Mouse (Mus musculus) midbrain, embryonic 11.5 days (tissue): Measurements from ENCODE around the gene Tpi1. TPM values are rescaled to one million over a fixed set of nuclear protein-coding genes. Genes with fewer than 3 reads are reported as not detected.

Experiments
- ATAC-seq: fragments of 200-750 bp; cut with Nextera tagmentation; 2 replicates; pipeline ENCODE4 v1.8.0; 2017; ENCODE audit warnings: moderate TSS enrichment, moderate library complexity; ENCODE audit not compliant: low FRiP score
- DNase-seq: peaks from one replicate; pipeline ENCODE4 v3.0.0; 2015; ENCODE audit warnings: low spot score; ENCODE audit errors: missing footprints
- H3K27ac ChIP-seq: fragments of 300-500 bp; sonication (generic); 2 replicates; pipeline ENCODE4 v1.5.1; 2014; ENCODE audit warnings: low read depth, low read length
- H3K27me3 ChIP-seq: fragments of 300-500 bp; sonication (generic); 2 replicates; pipeline ENCODE4 v1.6.1; 2014; ENCODE audit warnings: mild to moderate bottlenecking, low read length, moderate library complexity, mixed read lengths; ENCODE audit not compliant: control insufficient read depth, insufficient read depth
- H3K36me3 ChIP-seq: fragments of 300-500 bp; sonication (generic); 2 replicates; pipeline ENCODE4 v1.6.1; 2014; ENCODE audit warnings: mild to moderate bottlenecking, low read length, moderate library complexity, mixed read lengths; ENCODE audit not compliant: control insufficient read depth, insufficient read depth
- H3K4me1 ChIP-seq: fragments of 300-500 bp; sonication (generic); 2 replicates; pipeline ENCODE4 v1.6.1; 2014; ENCODE audit warnings: low read length; ENCODE audit not compliant: control insufficient read depth, insufficient read depth
- H3K4me2 ChIP-seq: fragments of 300-500 bp; sonication (generic); 2 replicates; pipeline ENCODE4 v1.6.1; 2014; ENCODE audit warnings: mild to moderate bottlenecking, moderate library complexity
- H3K4me3 ChIP-seq: fragments of 300-500 bp; sonication (generic); 2 replicates; pipeline ENCODE4 v1.5.1; 2014; ENCODE audit warnings: low read depth, low read length
- H3K9ac ChIP-seq: fragments of 300-500 bp; sonication (generic); 2 replicates; pipeline ENCODE4 v1.6.1; 2014; ENCODE audit warnings: low read length
- H3K9me3 ChIP-seq: fragments of 300-500 bp; sonication (generic); 2 replicates; pipeline ENCODE4 v1.6.1; 2016; ENCODE audit warnings: low read length; ENCODE audit not compliant: control insufficient read depth
- WGBS: fragments of 180-500 bp; shearing (Covaris S2); extraction: QIAGEN DNeasy Blood & Tissue Kit; methylation state at CpG from one replicate; pipeline ENCODE4 v1.1.7; 2014; 5-methylcytosine and 5-hydroxymethylcytosine counted together
- polyA plus RNA-seq: library from polyadenylated mRNA; unstranded; fragments of >200 nt; fragmentation: Nextera tagmentation; extraction: Ambion mirVana; gene quantifications from 2 replicates; pipeline ENCODE4 v1.2.1, GENCODE M21; 2014

Tpi1 gene
- 619 and 639 TPM in 2 replicates for polyA plus RNA-seq

DNA sequence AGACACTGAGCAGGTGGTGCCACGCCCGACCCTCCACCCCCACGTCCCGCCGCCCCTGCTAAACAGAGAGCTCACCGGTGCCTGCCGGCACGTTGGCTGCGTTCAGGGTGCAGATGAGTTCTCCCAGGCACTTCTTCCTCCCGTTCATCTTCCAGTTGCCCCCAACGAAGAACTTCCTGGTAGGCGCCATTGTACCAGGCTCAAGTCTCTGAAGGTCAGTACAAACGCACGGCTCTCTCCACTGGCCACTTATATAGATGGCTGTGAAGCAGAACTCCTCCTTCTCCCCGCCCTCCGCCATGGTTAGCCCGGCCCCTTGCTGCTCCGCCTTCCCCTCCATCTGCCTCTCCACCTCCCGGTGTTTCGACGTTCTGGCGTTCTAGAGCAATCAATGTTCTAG is at the start of gene Tpi1:
Tpi1 (minus strand) TSS at position 364 of the 400 bp plus-strand sequence.
- peak within 1 kb of the TSS; percentile 84 for H3K9ac ChIP-seq
- H3K9me3 ChIP-seq, result no peaks in the 10 kb centered on the region
- DNase-seq (peak; percentile 97), ATAC-seq (peak; percentile 85)
- H3K4me2 ChIP-seq, result peak within 1 kb of the TSS; percentile 84
- H3K4me3 ChIP-seq, result peak within 1 kb of the TSS; percentile 76
- H3K27ac ChIP-seq, result peak within 1 kb of the TSS; percentile 67
- WGBS, result under 1% methylated on average over 22 of the region's 22 CpGs
- peaks cover 27% of the 10 kb centered on the region for H3K4me1 ChIP-seq
- H3K27me3 ChIP-seq, result no peaks in the 10 kb centered on the region
- H3K36me3 ChIP-seq, result peaks cover 23% of the 10 kb centered on the region

DNA sequence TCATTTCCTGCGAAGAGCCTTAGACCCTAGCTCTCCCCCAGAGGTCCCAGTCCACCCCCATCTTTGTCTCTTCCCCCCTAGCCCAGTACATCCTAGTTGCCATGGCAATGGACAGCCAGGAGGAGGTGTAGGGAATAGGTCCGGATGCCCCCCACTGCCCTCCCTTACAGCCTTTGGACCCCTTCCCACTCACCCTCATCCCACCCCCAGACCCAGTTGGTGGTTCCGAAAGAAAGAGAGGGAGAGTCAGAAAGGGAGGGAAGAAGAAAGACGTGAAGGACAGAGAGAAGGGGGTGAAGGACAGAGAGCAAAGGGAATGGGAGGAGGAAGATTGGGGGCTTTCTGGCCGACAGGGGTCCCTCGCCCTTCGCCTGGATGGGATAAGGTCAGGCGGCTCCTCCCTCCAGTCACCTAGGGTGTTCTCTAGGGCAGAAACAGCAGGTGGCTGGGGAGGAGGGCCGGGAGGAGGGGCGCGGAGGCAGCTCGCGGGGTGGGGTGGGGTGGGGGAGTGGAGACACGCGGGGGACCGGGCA is 49.1 kb upstream of the Tpi1 start:
- peak overlapping the region; percentile 82 for H3K9ac ChIP-seq
- peak overlapping the region; percentile 85 for H3K4me2 ChIP-seq
- H3K4me1 ChIP-seq, result peaks cover 29% of the 10 kb centered on the region
- DNase-seq, result no peak
- peak; percentile 45; the same call in 1 of the 2 replicates for ATAC-seq
- 2% methylated on average over 16 of the region's 16 CpGs for WGBS
- H3K27me3 ChIP-seq, result peaks cover 5% of the 10 kb centered on the region; the same call in 1 of the 2 replicates
- no peaks in the 10 kb centered on the region for H3K9me3 ChIP-seq
- H3K36me3 ChIP-seq, result no peaks in the 10 kb centered on the region
- peak overlapping the region; percentile 53 for H3K4me3 ChIP-seq
- H3K27ac ChIP-seq, result peak overlapping the region; percentile 67

DNA sequence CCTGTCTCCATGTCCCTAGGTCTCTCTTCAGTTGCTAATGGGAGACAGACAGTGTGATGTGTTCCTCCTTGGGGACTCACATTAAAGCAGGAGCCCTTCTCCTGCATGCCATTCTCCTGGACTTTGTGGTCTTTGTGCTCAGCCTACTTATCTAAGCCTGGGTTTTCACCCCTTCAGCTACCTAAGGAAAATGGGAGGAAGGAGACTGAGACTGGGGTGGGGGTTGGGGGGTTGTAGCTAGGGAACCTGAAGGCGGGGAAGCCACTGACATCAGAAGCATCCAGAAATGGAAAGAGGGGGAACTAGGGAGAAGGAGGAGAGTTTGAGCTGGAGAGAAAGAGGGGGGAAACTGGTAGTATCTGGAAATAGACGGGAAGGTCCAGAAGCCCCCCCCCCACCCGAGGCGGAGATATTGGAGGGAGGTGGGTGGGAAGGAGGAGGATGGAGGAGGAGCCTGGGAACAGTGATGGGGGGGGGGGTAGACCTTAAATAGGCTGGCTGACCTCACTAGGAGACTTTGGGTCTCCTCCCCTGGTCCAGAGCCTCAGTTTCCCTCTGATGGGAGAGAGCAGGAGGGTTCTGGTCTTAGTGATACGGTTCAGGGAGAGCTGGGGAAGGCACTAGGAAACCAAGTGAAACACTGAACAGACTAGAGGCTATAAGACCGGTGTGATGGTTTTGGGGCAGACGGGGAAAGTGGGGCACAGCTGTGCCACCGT is 48.5 kb upstream of the Tpi1 start:
- H3K36me3 ChIP-seq, result no peaks in the 10 kb centered on the region
- no peak overlapping the region; the same call in 1 of the 2 replicates for H3K27ac ChIP-seq
- peak overlapping the region; percentile 85 for H3K4me2 ChIP-seq
- peaks cover 5% of the 10 kb centered on the region; the same call in 1 of the 2 replicates for H3K27me3 ChIP-seq
- H3K9me3 ChIP-seq, result no peaks in the 10 kb centered on the region
- H3K9ac ChIP-seq, result peak overlapping the region; percentile 82
- peak overlapping the region; percentile 53 for H3K4me3 ChIP-seq
- ATAC-seq (0 out of 2 replicates have a peak, but pooled peaks have one; percentile 0), DNase-seq (peak; percentile 91)
- WGBS, result 11% methylated on average over 8 of the region's 8 CpGs
- H3K4me1 ChIP-seq, result peaks cover 35% of the 10 kb centered on the region

- no peaks in the 10 kb centered on the region for H3K36me3 ChIP-seq
- H3K27me3 ChIP-seq, result peaks cover 5% of the 10 kb centered on the region; the same call in 1 of the 2 replicates
- H3K4me3 ChIP-seq, result no peak overlapping the region
- 28% methylated on average over 3 of the region's 3 CpGs for WGBS
- peak overlapping the region; percentile 85; the same call in 1 of the 2 replicates for H3K4me2 ChIP-seq
- H3K27ac ChIP-seq, result no peak overlapping the region
- no peaks in the 10 kb centered on the region for H3K9me3 ChIP-seq
- no peak overlapping the region for H3K9ac ChIP-seq
- ATAC-seq, result no peak
- no peak for DNase-seq
- H3K4me1 ChIP-seq, result peaks cover 35% of the 10 kb centered on the region
Measured at GRCm38 (mm10) chr6:124861802-124862201, 47.7 kb upstream of the Tpi1 start.

DNA sequence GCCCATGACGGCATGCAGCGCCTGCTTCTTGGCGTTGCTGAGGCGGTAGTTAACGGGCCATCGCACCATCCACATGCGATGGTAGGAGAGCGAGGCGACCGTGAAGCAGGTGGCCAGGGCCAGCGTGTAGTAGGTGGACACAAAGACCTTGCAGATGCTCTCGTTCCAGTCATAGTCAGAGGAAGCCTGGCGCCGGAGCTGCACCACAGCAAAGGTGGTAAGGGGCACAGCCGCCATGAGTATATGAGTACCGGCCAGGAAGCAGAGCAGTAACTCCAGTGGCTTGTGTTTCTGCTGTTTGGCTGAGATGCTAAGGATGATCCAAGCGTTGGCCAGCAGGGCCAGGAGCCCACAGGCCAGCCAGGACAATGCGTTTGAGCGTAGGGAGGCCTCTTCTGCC is 47.2 kb upstream of the Tpi1 start:
- DNase-seq (no peak), ATAC-seq (no peak)
- Histone ChIP-seq H3K4me2 (peak overlapping the region; percentile 17; the same call in 1 of the 2 replicates), H3K4me3 (no peak overlapping the region), H3K4me1 (peaks cover 38% of the 10 kb centered on the region), H3K27ac (no peak overlapping the region), H3K9me3 (no peaks in the 10 kb centered on the region), H3K27me3 (peaks cover 5% of the 10 kb centered on the region; the same call in 1 of the 2 replicates), H3K36me3 (no peaks in the 10 kb centered on the region), H3K9ac (no peak overlapping the region)
- 80% methylated on average over 19 of the region's 19 CpGs for WGBS

DNA sequence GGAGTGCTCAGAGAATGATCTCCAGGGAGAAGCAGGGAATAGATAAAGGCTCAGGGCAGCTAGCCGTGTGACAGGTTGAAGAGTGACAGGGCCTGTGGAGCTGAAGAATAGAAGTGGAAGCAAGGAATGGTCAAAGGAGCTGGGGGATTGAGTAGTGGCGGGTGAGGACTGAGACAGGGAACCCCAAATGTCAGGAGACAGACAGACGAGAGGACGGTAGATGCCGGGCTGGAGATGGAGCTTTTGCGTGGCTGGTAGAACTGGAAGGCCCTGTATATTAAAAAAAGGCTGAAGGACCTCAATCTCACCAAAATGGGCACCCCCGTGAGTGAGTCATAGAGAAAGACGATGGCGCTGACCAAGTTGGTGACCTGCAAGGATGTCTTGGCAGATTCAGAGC is 46.4 kb upstream of the Tpi1 start:
- Histone ChIP-seq H3K9me3 (no peaks in the 10 kb centered on the region), H3K4me2 (no peak overlapping the region), H3K36me3 (no peaks in the 10 kb centered on the region), H3K4me3 (no peak overlapping the region), H3K4me1 (peaks cover 39% of the 10 kb centered on the region), H3K9ac (peak overlapping the region; percentile 47), H3K27me3 (peaks cover 3% of the 10 kb centered on the region; the same call in 1 of the 2 replicates), H3K27ac (no peak overlapping the region)
- DNase-seq (no peak), ATAC-seq (no peak)
- WGBS, result 81% methylated on average over 9 of the region's 9 CpGs

- Histone ChIP-seq H3K9me3 (no peaks in the 10 kb centered on the region), H3K27me3 (peaks cover 3% of the 10 kb centered on the region; the same call in 1 of the 2 replicates), H3K9ac (peak overlapping the region; percentile 47), H3K4me3 (no peak overlapping the region), H3K27ac (no peak overlapping the region; the same call in 1 of the 2 replicates), H3K4me2 (peak overlapping the region; percentile 6; the same call in 1 of the 2 replicates), H3K4me1 (peaks cover 39% of the 10 kb centered on the region), H3K36me3 (no peaks in the 10 kb centered on the region)
- DNase-seq (peak; percentile 99), ATAC-seq (peak; percentile 14)
- WGBS, result 10% methylated on average over 12 of the region's 12 CpGs
Measured at GRCm38 (mm10) chr6:124859725-124860124, 45.6 kb upstream of the Tpi1 start.

DNA sequence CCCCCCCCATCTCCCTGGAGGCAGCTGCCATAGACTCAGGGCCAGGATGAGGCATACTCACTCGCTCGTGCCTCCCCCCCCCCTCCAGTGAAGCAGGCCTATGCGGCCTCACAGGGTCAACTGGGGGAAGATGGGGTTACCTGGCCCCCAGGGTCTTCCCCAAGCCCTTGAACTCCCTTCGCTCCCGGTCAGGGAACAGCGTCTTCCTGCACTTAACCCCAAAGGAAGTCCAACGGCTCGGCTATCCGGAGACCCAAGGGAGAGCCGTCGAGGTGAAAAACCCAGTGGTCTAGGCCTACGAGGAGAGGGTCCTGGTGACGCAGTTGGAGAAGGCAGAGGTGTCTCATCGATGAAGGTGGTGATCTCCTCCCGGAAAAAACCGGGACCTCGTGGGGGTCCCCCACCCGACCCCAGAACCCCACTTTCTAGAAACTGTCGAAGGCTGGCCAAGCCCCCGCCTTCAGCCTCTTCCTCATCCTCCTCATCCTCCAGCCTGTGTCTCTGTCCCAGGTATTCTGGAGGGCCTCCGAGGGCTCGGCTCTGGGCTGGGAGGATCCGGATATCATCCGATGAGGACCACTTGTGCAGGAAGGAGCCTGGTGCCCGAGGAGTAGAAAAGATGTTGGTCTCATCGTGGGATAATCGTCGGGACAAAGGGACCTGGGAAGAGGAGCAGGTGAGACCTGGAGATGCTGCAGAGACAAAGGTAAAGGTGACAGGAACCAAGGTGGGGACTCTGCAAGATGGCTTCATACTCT is 44.6 kb upstream of the Tpi1 start:
- Histone ChIP-seq H3K4me3 (no peak overlapping the region), H3K4me2 (no peak overlapping the region; the same call in 1 of the 2 replicates), H3K4me1 (peaks cover 35% of the 10 kb centered on the region), H3K27ac (no peak overlapping the region), H3K27me3 (peaks cover 3% of the 10 kb centered on the region; the same call in 1 of the 2 replicates), H3K9ac (no peak overlapping the region), H3K36me3 (no peaks in the 10 kb centered on the region), H3K9me3 (no peaks in the 10 kb centered on the region)
- no peak for DNase-seq
- ATAC-seq, result no peak
- WGBS, result 79% methylated on average over 28 of the region's 28 CpGs
